Mouse (Mus musculus): ENCODE data around the gene Txnip.

- no peak for TF ChIP-seq CTCF (IDR thresholded peaks at IDR 0.05; ENCODE audit: control insufficient read depth, insufficient read depth, low read length)
- no peak for TF ChIP-seq POLR2A (IDR thresholded peaks at IDR 0.05; ENCODE audit: borderline replicate concordance, control insufficient read depth, low read depth, low read length)
Measured at GRCm38 (mm10) chr3:96549346-96549745, 8.4 kb upstream of the Txnip start.
